Mouse (Mus musculus) forebrain, embryonic 11.5 days (tissue): ENCODE measurements around the gene Pskh1. TPM values are rescaled to one million over a fixed set of nuclear protein-coding genes. Genes with fewer than 3 reads are reported as not detected.

Source experiments
- ATAC-seq: fragments of 200-750 bp; cut with Nextera tagmentation; replicated peaks from 2 replicates; pipeline ENCODE4 v1.8.0; 2017; ENCODE audit warnings: moderate TSS enrichment; ENCODE audit not compliant: low FRiP score
- DNase-seq: peaks from one replicate; pipeline ENCODE4 v3.0.0-alpha.2; 2017; ENCODE audit warnings: low spot score
- H3K27ac ChIP-seq: fragments of 300-500 bp; sonication (generic); 2 replicates; pipeline ENCODE4 v1.5.1; 2014; ENCODE audit warnings: low read depth, low read length
- H3K27me3 ChIP-seq: fragments of 300-500 bp; sonication (generic); 2 replicates; pipeline ENCODE4 v1.6.1; 2014; ENCODE audit warnings: mild to moderate bottlenecking, low read length, mixed read lengths; ENCODE audit not compliant: control insufficient read depth, insufficient read depth
- H3K36me3 ChIP-seq: fragments of 300-500 bp; sonication (generic); 2 replicates; pipeline ENCODE4 v1.6.1; 2014; ENCODE audit warnings: mild to moderate bottlenecking, low read length, moderate library complexity, mixed read lengths; ENCODE audit not compliant: control insufficient read depth, insufficient read depth
- H3K4me1 ChIP-seq: fragments of 300-500 bp; sonication (generic); replicated peaks from 2 replicates; pipeline ENCODE4 v1.6.1; 2014; ENCODE audit warnings: low read length, mixed read lengths; ENCODE audit not compliant: control insufficient read depth, insufficient read depth
- H3K4me2 ChIP-seq: fragments of 300-500 bp; sonication (generic); 2 replicates; pipeline ENCODE4 v1.6.1; 2014; ENCODE audit warnings: low read depth, mild to moderate bottlenecking, low read length, moderate library complexity, mixed read lengths; ENCODE audit not compliant: severe bottlenecking
- H3K4me3 ChIP-seq: fragments of 300-500 bp; sonication (generic); 2 replicates; pipeline ENCODE4 v1.5.1; 2014; ENCODE audit warnings: low read depth, low read length
- H3K9ac ChIP-seq: fragments of 300-500 bp; sonication (generic); 2 replicates; pipeline ENCODE4 v1.6.1; 2014; ENCODE audit warnings: low read length
- H3K9me3 ChIP-seq: fragments of 300-500 bp; sonication (generic); 2 replicates; pipeline ENCODE4 v1.6.1; 2016; ENCODE audit warnings: low read length, mixed read lengths; ENCODE audit not compliant: control insufficient read depth
- WGBS: fragments of 180-500 bp; shearing (Covaris S2); extraction: QIAGEN DNeasy Blood & Tissue Kit; methylation state at CpG from one replicate; pipeline ENCODE4 v1.1.7; 2014; 5-methylcytosine and 5-hydroxymethylcytosine counted together
- polyA plus RNA-seq: library from polyadenylated mRNA; unstranded; fragments of >200 nt; fragmentation: Nextera tagmentation; extraction: Ambion mirVana; gene quantifications from 2 replicates; pipeline ENCODE4 v1.2.1, GENCODE M21; 2014

The Pskh1 gene
- polyA plus RNA-seq, 1 experiment from 2014 or later, result 23.1 TPM

DNA sequence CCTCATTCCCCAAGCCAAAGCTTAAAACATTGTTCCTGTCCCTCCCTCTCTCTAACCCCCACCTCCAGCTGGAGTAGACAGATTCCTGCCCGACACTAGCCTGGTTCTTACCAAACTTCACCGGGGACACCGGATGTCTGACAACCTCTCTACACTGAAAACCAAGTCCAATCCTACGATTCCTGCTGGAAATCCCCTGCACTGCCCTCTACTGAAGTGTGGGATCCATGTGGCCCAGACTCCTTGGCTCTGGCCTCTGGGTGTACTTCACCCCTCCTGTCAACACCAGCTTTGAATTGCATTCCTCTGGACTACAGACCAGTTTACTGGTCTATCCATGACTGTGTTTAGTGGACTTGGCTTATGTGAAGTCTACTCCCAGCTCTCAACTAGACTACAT is 56.3 kb downstream of the Pskh1 start:
- Histone ChIP-seq H3K4me2 (no peak overlapping the region), H3K4me1 (no peaks in the 10 kb centered on the region), H3K4me3 (no peak overlapping the region), H3K9ac (no peak overlapping the region), H3K9me3 (no peaks in the 10 kb centered on the region), H3K27ac (no peak overlapping the region), H3K27me3 (no peaks in the 10 kb centered on the region), H3K36me3 (no peaks in the 10 kb centered on the region)
- 91% methylated on average over 4 of the region's 4 CpGs for WGBS
- ATAC-seq (no peak), DNase-seq (no peak)

DNA sequence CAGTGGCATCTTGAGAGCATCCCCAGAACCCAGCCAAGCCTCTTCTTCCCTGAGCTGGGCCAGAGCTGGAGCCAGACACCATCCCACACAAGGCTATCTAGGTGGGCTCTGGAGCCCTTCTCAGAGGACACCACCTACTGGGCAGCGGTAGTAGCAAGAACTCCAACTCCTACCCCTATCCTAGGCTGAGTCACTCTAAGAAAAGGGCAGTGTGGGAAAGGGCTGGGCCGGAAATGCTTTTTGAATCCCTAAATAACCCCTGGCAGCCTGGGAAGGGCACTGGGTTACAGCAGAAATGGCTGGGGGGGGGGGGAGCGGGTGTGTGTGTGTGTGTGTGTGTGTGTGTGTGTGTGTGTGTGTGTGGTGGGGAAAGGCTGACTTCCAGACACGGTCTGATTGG is 57.6 kb downstream of the Pskh1 start:
- Histone ChIP-seq H3K9me3 (no peaks in the 10 kb centered on the region), H3K27ac (no peak overlapping the region), H3K9ac (no peak overlapping the region), H3K4me3 (no peak overlapping the region), H3K36me3 (no peaks in the 10 kb centered on the region), H3K4me1 (no peaks in the 10 kb centered on the region), H3K4me2 (no peak overlapping the region), H3K27me3 (no peaks in the 10 kb centered on the region)
- WGBS, result 66% methylated on average over 3 of the region's 4 CpGs
- ATAC-seq (no peak), DNase-seq (no peak)

DNA sequence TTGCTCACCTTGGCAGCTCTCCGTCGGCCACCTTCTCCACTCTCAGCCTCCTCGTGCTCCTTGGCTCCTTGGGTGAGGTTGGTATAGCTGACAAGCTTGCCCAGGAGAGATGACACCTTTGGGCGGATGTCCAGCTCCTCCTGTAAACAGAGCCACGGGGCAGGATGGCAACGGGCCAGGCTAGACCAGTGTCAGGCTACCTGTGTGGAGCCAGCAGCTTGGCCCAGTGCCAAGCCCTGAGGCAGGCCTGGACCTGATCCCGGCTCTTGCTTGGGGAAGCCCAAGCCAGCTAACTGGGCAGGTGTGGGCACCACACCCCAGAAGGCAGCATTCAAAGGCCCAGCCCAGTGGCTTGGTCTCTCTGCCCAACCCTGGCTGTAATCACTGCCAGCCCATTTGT is 59.1 kb downstream of the Pskh1 start:
- no peaks in the 10 kb centered on the region for H3K4me1 ChIP-seq
- no peaks in the 10 kb centered on the region for H3K9me3 ChIP-seq
- 94% methylated on average over 7 of the region's 7 CpGs for WGBS
- ATAC-seq (no peak), DNase-seq (no peak)
- H3K9ac ChIP-seq, result no peak overlapping the region
- no peak overlapping the region for H3K27ac ChIP-seq
- no peaks in the 10 kb centered on the region for H3K36me3 ChIP-seq
- H3K4me2 ChIP-seq, result no peak overlapping the region
- H3K27me3 ChIP-seq, result no peaks in the 10 kb centered on the region
- H3K4me3 ChIP-seq, result no peak overlapping the region

DNA sequence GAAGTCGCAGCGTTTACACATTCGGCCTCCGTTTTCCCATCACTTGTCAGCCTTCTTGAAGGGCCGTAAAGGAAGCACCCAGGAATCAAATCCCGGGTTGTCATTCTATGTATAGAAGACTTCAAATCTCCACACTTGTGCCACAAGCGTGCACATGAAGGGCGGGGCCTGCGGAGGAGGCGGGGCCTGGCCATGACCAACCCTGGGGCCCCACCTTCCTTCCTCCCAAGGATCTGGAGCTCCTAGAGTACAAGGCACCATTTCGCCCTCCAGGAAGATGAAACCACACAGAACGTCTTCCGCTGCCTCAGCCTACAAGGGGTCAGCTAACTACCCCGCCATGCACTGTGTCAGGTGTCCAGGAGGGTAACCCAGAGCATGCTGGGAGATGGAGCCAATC is 60.9 kb downstream of the Pskh1 start:
- Histone ChIP-seq H3K9ac (no peak overlapping the region), H3K4me3 (no peak overlapping the region), H3K4me2 (no peak overlapping the region), H3K36me3 (no peaks in the 10 kb centered on the region), H3K27ac (no peak overlapping the region), H3K9me3 (no peaks in the 10 kb centered on the region), H3K27me3 (peaks cover 12% of the 10 kb centered on the region), H3K4me1 (0 out of 2 replicates have a peak, but pooled peaks cover 4% of the 10 kb centered on the region)
- 73% methylated on average over 14 of the region's 14 CpGs for WGBS
- DNase-seq (peak; percentile 46), ATAC-seq (no peak)

DNA sequence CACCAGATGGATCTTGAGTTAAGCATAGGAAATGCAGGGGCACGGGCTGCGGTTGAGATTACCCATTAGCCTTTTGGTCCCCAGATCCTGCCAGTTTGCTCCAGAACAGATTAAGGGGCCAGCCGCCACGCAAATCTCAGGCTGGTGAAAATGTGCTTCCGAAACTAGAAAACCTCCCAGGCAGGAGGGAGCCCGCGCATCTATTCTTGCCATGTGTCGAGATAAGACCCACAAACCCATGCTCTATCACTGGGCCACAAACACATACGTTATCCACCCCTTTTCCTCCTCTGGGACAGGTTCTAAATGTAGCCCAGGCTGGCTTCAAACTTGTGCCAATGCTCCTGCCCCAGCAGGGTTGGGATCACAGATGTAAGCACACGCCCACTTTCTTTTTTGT is 61.3 kb downstream of the Pskh1 start:
- WGBS, result 86% methylated on average over 10 of the region's 10 CpGs
- Histone ChIP-seq H3K4me1 (0 out of 2 replicates have a peak, but pooled peaks cover 4% of the 10 kb centered on the region), H3K27ac (no peak overlapping the region), H3K9ac (no peak overlapping the region), H3K4me2 (no peak overlapping the region), H3K9me3 (no peaks in the 10 kb centered on the region), H3K27me3 (peaks cover 13% of the 10 kb centered on the region), H3K4me3 (no peak overlapping the region), H3K36me3 (no peaks in the 10 kb centered on the region)
- no peak for ATAC-seq
- DNase-seq, result no peak

DNA sequence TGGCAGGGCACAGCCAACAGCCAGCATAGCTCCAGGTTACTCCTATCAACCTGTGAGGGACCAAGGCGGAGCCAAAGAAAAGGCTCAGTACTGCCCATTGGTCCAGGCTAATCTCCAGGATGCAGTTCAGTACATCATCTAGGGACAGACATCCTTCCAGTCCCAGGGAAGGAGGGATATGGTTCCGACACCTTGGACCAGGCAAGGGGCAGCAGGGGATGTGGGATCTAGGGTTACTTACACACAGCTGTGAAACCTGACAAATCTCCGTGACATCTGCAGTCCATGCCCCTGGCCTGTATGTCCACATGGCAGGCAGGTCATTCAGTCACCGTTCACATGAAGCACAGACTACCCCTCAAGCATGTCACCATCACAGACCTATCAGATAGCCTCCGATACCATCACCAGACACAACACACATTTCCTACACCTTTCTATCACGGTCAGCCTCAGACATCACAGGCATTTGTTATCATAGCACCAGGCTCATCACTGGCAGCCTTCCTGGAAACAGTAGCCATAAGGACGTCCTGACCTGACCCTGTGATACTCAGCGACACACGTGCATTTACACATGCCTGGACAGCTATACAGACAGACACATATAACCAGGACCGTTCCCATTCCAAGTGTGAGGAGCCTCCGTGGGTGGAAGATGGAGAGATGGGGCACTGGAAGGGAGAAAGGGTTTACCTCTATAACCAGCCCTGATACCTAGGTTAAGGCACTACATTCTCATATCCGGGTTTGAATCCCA is 64.4 kb downstream of the Pskh1 start:
- Histone ChIP-seq H3K36me3 (no peaks in the 10 kb centered on the region), H3K4me2 (peak overlapping the region; percentile 82; the same call in 1 of the 2 replicates), H3K9ac (peak overlapping the region; percentile 62; the same call in 1 of the 2 replicates), H3K4me3 (peak overlapping the region; percentile 55; the same call in 1 of the 2 replicates), H3K9me3 (no peaks in the 10 kb centered on the region), H3K4me1 (0 out of 2 replicates have a peak, but pooled peaks cover 6% of the 10 kb centered on the region), H3K27ac (no peak overlapping the region), H3K27me3 (peaks cover 19% of the 10 kb centered on the region)
- no peak for ATAC-seq
- 72% methylated on average over 12 of the region's 12 CpGs for WGBS
- DNase-seq, result no peak

DNA sequence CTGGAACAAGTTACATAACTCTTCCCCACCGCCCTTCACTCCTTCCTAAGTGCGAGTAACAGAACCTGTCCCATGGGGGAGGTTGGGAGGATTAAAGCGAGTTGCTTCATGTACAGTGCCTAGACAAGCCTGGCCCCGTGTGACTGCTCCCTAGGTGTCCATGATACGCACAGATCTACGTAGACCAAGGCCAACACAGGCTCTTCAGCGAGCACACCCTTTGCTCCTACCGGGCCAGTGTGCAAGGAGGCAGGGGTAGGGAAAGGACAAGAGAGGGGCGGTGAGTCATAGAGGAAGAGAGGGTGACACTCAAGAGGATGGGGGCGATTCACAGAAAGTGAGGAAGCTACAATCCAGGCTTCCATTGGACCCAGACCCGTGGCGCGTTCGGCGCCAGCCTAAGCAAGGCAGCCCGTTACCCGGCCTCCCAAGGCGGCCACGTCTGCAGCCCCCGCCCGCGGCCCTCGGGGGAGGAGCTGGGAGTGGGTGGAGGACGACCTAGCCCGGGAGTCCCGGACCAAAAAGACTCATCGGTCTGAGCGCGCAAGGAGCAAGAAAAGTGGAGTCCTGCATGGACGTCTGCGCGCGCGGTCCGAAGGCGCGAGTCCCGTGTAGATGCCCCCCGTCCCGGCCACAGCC is 65.1 kb downstream of the Pskh1 start:
- ATAC-seq, result peak; percentile 76

DNA sequence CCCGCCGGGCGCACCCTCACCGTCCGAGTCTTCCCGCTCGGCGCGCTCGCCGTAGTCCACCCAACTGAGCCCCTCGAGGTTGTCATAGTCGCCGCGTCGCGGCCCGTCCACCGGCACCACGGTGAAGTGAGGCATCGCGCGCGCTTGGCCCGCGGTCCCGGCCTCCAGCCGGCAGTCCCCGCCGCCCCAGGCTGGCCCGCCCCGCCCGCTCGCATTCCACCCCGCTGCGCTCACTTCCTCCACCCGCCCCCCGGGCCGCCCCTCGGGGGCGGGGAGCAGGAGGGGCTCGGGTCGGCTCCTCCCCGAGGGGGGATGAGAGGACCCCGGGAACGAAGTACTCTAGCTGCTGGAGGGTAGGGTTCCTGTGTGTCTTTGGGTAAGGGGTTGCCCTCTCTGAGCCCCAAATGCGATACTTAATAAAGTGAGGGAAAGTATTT is 65.7 kb downstream of the Pskh1 start, which contains the start of gene Slc12a4:
TSS of gene Slc12a4 (minus strand) at position 193 of the 437 bp plus-strand sequence.
- peaks cover 19% of the 10 kb centered on the region for H3K27me3 ChIP-seq
- WGBS, result 2% methylated on average over 44 of the region's 47 CpGs

More for the DNA sequence above, 65.1 kb downstream of the Pskh1 start:
- no peak for DNase-seq
- no peaks in the 10 kb centered on the region for H3K9me3 ChIP-seq
- H3K27me3 ChIP-seq, result peaks cover 19% of the 10 kb centered on the region
- H3K4me3 ChIP-seq, result peak overlapping the region; percentile 55
- peak overlapping the region; percentile 62 for H3K9ac ChIP-seq
- 0 out of 2 replicates have a peak, but pooled peaks cover 6% of the 10 kb centered on the region for H3K4me1 ChIP-seq
- no peak overlapping the region for H3K27ac ChIP-seq
- H3K4me2 ChIP-seq, result peak overlapping the region; percentile 82
- H3K36me3 ChIP-seq, result no peaks in the 10 kb centered on the region
- WGBS, result 4% methylated on average over 40 of the region's 40 CpGs

More for the DNA sequence above, 65.7 kb downstream of the Pskh1 start, which contains the start of gene Slc12a4:
- no peaks in the 10 kb centered on the region for H3K9me3 ChIP-seq
- H3K4me1 ChIP-seq, result 0 out of 2 replicates have a peak, but pooled peaks cover 6% of the 10 kb centered on the region
- peak within 1 kb of the TSS; percentile 55 for H3K4me3 ChIP-seq
- H3K9ac ChIP-seq, result peak within 1 kb of the TSS; percentile 62
- no peak within 1 kb of the TSS for H3K27ac ChIP-seq
- no peaks in the 10 kb centered on the region for H3K36me3 ChIP-seq
- ATAC-seq, result peak; percentile 78
- H3K4me2 ChIP-seq, result peak within 1 kb of the TSS; percentile 82
- DNase-seq, result peak; percentile 83
